Mouse (Mus musculus): Measurements from ENCODE around the gene Gm11238. TPM values are rescaled to one million over a fixed set of nuclear protein-coding genes. Genes with fewer than 3 reads are reported as not detected.

Gene Gm11238
- polyA plus RNA-seq (2014; fragmentation: Illumina TruSeq; extraction: RNeasy Lipid Tissue Mini Kit (QIAGEN cat#74804); ENCODE audit: low read depth, low replicate concordance), result not detected

DNA sequence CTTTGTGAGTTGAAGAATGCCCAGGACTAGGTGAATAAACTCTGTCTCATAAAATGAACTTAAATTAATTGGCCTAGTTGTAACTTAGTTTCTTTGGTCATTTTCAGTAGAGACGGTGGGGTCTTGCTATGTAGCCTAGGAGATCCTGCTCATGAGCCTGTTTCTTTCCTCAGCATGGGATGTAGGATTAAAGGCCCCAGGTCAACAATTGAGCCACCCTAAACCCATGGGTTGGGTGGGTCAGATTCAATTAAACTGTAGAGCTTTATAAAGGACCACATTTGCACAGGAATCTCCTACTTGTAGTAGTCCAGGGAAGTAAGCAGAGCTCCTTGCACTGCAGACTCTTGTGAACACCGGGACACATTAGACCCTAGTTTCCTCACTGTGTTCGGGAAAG lies at the start of gene Gm11238:
TSS of gene Gm11238 (plus strand) at position 301 of the 400 bp plus-strand sequence.

DNA sequence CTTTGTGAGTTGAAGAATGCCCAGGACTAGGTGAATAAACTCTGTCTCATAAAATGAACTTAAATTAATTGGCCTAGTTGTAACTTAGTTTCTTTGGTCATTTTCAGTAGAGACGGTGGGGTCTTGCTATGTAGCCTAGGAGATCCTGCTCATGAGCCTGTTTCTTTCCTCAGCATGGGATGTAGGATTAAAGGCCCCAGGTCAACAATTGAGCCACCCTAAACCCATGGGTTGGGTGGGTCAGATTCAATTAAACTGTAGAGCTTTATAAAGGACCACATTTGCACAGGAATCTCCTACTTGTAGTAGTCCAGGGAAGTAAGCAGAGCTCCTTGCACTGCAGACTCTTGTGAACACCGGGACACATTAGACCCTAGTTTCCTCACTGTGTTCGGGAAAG lies 15.0 kb downstream of the Gm11238 start, which contains the start of gene Gm11237:
TSS of gene Gm11237 (plus strand) at position 301 of the 400 bp plus-strand sequence.

GRCm38 (mm10) chr4:73637821-73638220 lies 30.1 kb downstream of the Gm11238 start, which contains the start of gene Gm11236:
Gene Gm11236 (plus strand): TSS chr4:73638121.

DNA sequence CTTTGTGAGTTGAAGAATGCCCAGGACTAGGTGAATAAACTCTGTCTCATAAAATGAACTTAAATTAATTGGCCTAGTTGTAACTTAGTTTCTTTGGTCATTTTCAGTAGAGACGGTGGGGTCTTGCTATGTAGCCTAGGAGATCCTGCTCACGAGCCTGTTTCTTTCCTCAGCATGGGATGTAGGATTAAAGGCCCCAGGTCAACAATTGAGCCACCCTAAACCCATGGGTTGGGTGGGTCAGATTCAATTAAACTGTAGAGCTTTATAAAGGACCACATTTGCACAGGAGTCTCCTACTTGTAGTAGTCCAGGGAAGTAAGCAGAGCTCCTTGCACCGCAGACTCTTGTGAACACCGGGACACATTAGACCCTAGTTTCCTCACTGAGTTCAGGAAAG lies 60.4 kb downstream of the Gm11238 start, which contains the start of gene Gm11239:
TSS of gene Gm11239 (plus strand) at position 301 of the 400 bp plus-strand sequence.

DNA sequence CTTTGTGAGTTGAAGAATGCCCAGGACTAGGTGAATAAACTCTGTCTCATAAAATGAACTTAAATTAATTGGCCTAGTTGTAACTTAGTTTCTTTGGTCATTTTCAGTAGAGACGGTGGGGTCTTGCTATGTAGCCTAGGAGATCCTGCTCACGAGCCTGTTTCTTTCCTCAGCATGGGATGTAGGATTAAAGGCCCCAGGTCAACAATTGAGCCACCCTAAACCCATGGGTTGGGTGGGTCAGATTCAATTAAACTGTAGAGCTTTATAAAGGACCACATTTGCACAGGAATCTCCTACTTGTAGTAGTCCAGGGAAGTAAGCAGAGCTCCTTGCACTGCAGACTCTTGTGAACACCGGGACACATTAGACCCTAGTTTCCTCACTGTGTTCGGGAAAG lies 75.5 kb downstream of the Gm11238 start, which contains the start of gene Gm428:
TSS of gene Gm428 (plus strand) at position 301 of the 400 bp plus-strand sequence.

Other genes with a start within 250 kb of the Gm11238 start
- not detected for gene Gm11487, start 202.8 kb upstream of the Gm11238 start, polyA plus RNA-seq (2014; fragmentation: Illumina TruSeq; extraction: RNeasy Lipid Tissue Mini Kit (QIAGEN cat#74804); ENCODE audit: low read depth, low replicate concordance)
- not detected for gene Gm11237, start 15.1 kb downstream of the Gm11238 start, polyA plus RNA-seq (2014; fragmentation: Illumina TruSeq; extraction: RNeasy Lipid Tissue Mini Kit (QIAGEN cat#74804); ENCODE audit: low read depth, low replicate concordance)
- gene Gm11236, start 30.2 kb downstream of the Gm11238 start, polyA plus RNA-seq (2014; fragmentation: Illumina TruSeq; extraction: RNeasy Lipid Tissue Mini Kit (QIAGEN cat#74804); ENCODE audit: low read depth, low replicate concordance), result not detected
- not detected for gene Gm11239, start 60.5 kb downstream of the Gm11238 start, polyA plus RNA-seq (2014; fragmentation: Illumina TruSeq; extraction: RNeasy Lipid Tissue Mini Kit (QIAGEN cat#74804); ENCODE audit: low read depth, low replicate concordance)
- not detected for gene Gm428, start 75.6 kb downstream of the Gm11238 start, polyA plus RNA-seq (2014; fragmentation: Illumina TruSeq; extraction: RNeasy Lipid Tissue Mini Kit (QIAGEN cat#74804); ENCODE audit: low read depth, low replicate concordance)
- gene Rasef, start 183.1 kb downstream of the Gm11238 start, polyA plus RNA-seq (2014; fragmentation: Illumina TruSeq; extraction: RNeasy Lipid Tissue Mini Kit (QIAGEN cat#74804); ENCODE audit: low read depth, low replicate concordance), result 0.12 TPM